Mouse (Mus musculus): ENCODE data around the gene Olfr248.
"Not testable (repeated sequence)": the region's sequence is repeated elsewhere in the genome, so short reads cannot be mapped to it uniquely, and the experiment has no call there.

Gene Olfr248

GRCm38 (mm10) chr1:174390746-174391145, at the start of gene Olfr248:
Gene Olfr248, plus strand, starts transcription at chr1:174391046.
- no peak for DNase-seq (ENCODE audit: low spot score in 2 of 2)

- not testable (repeated sequence) for DNase-seq (ENCODE audit: low spot score in 2 of 2)
Observed at GRCm38 (mm10) chr1:174353636-174354035, 37.2 kb upstream of the Olfr248 start.

GRCm38 (mm10) chr1:174354640-174355039, 36.2 kb upstream of the Olfr248 start:
- DNase-seq (ENCODE audit: low spot score in 2 of 2), result no peak

- no peak for DNase-seq (ENCODE audit: low spot score in 2 of 2)
Observed at GRCm38 (mm10) chr1:174364882-174365451, 25.9 kb upstream of the Olfr248 start, which contains the start of gene Olfr417. Gene Olfr417, plus strand, starts transcription at chr1:174365122.

GRCm38 (mm10) chr1:174373799-174374198, 17.0 kb upstream of the Olfr248 start:
- DNase-seq (ENCODE audit: low spot score in 2 of 2), result no peak

GRCm38 (mm10) chr1:174422959-174423358, 32.1 kb downstream of the Olfr248 start:
- DNase-seq (ENCODE audit: low spot score in 2 of 2), result no peak

- DNase-seq (ENCODE audit: low spot score in 2 of 2), result no peak
Observed at GRCm38 (mm10) chr1:174423764-174424163, 32.9 kb downstream of the Olfr248 start, which contains the start of gene Olfr414. Gene Olfr414, plus strand, starts transcription at chr1:174424064.

GRCm38 (mm10) chr1:174426180-174426986, 35.5 kb downstream of the Olfr248 start:
- no peak for DNase-seq (ENCODE audit: low spot score in 2 of 2)

- DNase-seq (ENCODE audit: low spot score in 2 of 2), result no peak
Observed at GRCm38 (mm10) chr1:174427402-174427801, 36.6 kb downstream of the Olfr248 start.

- DNase-seq (ENCODE audit: low spot score in 2 of 2), result no peak
Observed at GRCm38 (mm10) chr1:174428407-174428806, 37.6 kb downstream of the Olfr248 start.

- DNase-seq (ENCODE audit: low spot score in 2 of 2), result no peak
Observed at GRCm38 (mm10) chr1:174434121-174434520, 43.3 kb downstream of the Olfr248 start.

Measured in right cerebral cortex, postnatal 36 days (tissue).